Mouse (Mus musculus) testis, adult 2 months (tissue): ENCODE measurements around the gene Cgas.
"Not testable (repeated sequence)": the region's sequence is repeated elsewhere in the genome, so short reads cannot be mapped to it uniquely, and the experiment has no call there.

Experiments used
- CTCF ChIP-seq: fragments of 200-500 bp; IDR thresholded peaks from 2 replicates; pipeline ENCODE4 v1.5.1; 2012; ENCODE audit warnings: low read depth, mild to moderate bottlenecking, inconsistent platforms, low read length, moderate library complexity; ENCODE audit not compliant: control insufficient read depth, insufficient read depth, insufficient replicate concordance
- POLR2A ChIP-seq: fragments of 200-500 bp; IDR thresholded peaks from 2 replicates; pipeline ENCODE4 v1.6.1; 2012; ENCODE audit warnings: low read depth, mild to moderate bottlenecking, inconsistent platforms, low read length, moderate library complexity; ENCODE audit not compliant: control insufficient read depth

- TF ChIP-seq CTCF, POLR2A: not testable (repeated sequence)
These were observed 37.2 kb upstream of the Cgas start for GRCm38 (mm10) chr9:78480227-78480626.
